Mouse (Mus musculus): Measurements from ENCODE around the gene Arf4.
"Not testable (repeated sequence)": the region's sequence is repeated elsewhere in the genome, so short reads cannot be mapped to it uniquely, and the experiment has no call there.

Arf4 gene

DNA sequence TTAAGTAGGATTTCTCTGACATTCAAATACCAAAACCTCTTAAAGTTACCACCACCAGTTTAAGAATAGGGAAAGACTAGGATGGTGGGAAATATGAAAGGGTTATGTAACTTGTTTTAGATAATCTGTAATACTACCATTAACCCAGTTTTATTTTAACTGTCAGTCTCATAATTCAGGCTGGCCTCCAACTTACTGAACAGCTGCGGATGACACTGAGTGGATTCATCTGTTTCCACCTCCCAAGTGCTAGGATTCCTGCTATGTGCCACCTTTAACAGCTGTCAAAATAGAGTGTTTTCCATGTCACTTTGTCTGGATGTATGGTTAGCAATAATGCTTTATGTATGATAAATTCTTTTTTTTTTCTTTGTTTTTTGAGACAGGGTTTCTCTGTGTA is 22.4 kb downstream of the Arf4 start:
- in situ Hi-C loops (cut with MboI; ENCODE audit: low sequenced_read_pairs), result no loop called here

DNA sequence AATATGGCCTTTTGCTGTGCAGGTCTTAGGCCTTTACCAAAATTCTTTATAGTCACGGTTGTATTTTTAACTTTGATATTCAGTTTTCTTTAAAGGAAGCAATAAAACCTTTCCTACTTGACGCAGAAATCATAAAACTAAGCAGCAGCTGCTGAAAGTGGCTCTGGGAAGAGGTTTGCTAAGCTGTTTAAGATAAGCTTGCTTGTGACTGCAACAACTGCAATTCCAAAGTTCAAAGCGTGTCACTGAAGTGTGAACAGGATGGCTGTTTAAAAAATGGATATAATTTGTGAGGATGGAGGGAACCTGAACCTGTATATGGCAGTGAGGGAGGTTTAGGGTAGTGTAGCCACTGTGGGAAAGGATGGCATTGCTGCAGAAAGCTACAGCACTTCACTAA is 24.1 kb downstream of the Arf4 start:
- in situ Hi-C loops (cut with MboI; ENCODE audit: low sequenced_read_pairs), result no loop called here

DNA sequence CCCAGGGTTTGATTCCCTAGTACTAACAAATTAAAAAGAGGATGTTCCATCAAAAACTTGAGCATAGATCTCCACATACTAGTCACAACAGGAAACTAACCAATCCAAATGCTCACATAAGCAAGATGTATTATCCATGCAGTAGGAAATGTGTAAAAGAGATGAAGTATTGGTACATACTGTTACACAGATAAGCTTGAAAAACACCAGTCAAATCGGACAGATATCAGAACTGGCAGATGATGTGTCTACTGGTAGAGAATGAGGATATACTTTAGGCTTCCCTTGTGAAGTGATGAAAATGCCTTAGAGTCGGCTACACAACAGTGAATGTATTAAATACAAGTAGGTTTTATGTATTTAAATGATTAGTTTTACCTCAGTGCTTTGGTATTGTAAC is 24.6 kb downstream of the Arf4 start:
- in situ Hi-C loops (cut with MboI; ENCODE audit: low sequenced_read_pairs), result no loop called here

DNA sequence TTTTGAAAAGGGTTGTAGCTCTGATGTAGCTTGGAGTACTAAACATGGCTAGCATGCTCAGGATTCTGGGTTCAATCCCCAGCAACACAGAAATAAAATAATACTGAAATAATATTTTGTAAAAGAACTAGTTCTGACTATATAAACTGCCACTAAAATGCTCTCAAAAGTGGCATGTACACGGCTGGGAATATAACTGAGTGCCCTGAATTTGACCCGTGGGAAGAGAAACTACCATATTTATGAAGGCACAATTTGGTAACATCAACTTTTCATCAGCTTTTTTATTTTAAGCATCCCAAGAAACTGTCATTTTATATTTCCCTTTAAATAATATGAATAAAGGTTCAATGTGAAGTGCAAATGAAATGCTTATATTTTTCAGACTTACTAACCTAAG is 26.0 kb downstream of the Arf4 start:
- in situ Hi-C loops (cut with MboI; ENCODE audit: low sequenced_read_pairs), result no loop called here

DNA sequence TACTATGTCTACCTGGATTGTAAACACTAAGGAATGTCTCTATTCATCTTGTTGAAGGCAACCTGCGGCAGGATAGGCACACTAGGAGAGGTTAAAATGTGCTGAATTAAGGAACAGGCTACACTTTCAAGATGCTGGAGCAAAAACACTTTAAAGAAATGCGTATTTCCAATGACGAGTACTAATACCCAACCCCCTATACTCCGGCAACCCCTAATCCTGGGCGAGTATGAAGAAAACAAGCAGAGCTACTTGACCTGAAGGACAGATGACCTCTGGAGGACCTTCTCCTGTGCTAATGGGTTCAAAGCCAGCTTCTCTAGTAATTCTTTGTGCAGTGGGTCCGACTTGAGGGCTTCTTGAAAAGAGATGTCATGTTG is 30.1 kb downstream of the Arf4 start:
- in situ Hi-C loops (cut with MboI; ENCODE audit: low sequenced_read_pairs), result no loop called here

DNA sequence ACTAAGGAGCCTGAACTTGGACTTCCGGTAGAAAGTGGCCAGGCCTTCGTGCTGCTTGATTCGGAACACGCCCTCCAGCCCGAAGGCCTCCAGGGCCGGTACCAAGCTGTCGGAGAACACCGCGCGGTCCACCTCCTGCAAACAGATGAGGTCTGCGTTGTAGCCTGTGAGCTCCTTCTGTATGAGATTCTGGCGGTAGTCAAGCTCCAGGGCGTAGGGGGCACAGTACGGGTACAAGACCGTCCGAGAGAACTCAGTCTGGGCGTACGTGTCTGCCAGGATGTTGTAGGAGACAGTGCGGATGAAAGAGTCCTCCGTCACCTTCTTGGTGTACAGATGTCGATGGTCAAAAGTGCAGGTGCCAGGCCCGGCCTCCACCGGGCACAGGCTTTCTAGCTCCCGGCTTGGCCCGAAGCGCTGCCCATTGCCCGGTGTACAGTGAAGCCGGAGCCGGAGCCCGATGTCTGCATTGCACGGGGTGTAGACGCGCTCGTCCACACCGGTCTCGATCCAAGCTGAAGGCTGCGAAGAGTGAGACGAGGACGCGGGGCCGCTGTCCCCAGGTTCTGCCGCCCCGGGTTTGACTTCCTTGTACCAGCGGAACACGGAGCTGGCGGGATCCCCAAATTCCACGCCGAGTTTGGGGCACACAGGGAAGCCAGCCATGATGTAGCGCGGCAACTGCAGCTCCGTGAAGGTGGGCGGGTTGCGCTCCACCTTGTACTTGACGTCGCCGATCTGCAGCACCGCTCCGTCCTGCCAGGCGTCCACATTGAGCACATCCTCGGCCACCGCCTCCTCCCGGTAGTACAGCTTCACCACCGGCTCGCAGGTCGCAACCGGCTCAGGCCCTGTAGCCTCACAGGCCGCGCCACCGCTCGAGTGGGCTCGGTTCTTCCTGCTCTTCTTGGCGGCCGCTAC is 30.8 kb downstream of the Arf4 start:
- in situ Hi-C loops (cut with MboI; ENCODE audit: low sequenced_read_pairs), result no loop called here

DNA sequence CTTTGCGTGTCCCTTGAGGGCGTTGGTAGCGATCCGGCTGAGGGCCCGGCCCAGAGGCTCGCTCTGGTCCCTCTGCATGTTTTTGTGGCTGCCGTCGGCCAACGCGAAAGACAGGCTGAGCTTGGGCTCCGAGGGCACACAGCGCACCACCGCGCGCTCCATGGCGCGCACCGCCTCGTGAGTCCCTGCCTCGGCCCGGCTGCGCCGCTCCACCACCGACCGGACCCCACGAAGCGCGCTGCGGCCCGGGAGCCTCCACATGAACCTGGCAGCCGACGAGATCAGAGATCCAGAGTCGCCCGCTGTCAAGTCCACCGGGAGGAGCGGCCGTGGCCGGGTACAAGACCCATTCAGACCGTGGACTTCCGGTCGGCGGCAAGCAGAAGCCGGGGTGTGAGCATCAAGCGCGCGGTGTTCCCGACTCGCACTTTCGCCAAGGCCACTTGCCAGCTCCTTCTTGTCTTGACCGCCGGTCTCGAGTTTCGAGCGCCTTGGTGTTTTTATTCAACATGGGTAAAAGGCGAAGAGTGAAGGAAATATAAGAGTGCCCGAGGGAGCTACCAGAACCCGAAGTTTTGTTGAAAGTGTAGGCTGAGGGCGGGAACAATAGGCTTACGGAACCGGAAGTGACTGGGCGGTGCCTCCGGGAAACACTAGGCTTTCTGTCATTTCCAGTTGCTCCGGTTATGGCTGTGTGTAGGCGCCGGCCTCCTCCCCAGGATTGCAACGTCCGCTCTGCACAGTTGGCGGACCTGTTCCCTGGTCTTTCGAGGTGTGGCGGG is 31.6 kb downstream of the Arf4 start, which contains the start of gene Pde12:
Pde12 (minus strand) TSS at position 592 of the 782 bp plus-strand sequence.
- in situ Hi-C loops (cut with MboI; ENCODE audit: low sequenced_read_pairs), result no loop called here

DNA sequence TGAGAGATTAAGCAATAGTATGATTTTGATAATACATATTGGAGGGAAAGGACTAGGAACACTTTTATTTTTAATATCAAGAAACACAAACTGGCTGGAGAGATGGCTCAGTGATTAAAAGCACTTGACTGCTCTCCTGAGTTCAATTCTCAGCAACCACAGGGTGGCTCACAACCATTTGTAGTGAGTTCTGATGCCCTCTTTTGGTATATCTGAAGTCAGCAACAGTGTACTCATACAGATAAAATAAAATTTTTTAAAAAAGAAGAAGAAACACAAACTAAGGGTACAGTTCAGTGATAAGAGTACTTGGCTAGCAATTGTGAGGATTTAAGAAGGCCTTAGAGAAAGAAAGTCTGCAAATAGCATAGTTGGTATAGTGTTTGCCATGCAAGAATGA is 33.1 kb downstream of the Arf4 start:
- in situ Hi-C loops (cut with MboI; ENCODE audit: low sequenced_read_pairs), result no loop called here

DNA sequence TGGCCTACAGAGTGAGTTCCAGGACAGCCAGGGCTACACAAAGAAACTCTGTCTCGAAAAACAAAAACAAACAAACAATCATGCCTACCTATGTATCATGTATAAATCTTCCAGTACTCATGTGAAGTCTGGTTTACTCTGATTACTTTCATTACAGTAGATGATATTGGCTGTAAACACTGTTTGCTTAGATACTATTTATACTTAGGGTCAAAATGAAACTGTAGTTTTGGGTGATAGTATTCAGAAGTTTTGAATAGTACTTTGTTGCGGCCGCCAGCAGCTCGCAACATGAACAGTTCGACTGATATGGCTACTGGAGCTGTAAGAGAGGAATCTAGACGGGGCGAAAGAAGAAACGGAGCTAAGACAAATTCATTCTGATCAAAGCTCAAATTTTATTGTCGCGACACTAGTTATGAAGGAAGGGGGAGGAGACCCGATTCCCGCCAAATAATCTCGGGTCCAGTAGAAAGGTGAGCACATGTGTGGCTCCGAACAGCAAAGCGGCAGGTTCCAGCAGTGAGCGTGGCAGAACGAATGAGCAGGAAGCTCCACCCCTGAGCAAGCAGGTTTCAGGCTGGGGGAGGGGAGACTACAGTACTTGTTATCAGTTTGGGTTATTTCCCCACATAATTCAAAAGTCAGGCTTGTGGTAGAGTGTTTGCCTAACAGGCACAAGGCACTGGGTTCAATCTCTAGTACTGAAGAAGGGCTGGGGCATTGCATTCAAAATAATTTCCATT is 34.2 kb downstream of the Arf4 start:
- in situ Hi-C loops (cut with MboI; ENCODE audit: low sequenced_read_pairs), result not testable (repeated sequence)

DNA sequence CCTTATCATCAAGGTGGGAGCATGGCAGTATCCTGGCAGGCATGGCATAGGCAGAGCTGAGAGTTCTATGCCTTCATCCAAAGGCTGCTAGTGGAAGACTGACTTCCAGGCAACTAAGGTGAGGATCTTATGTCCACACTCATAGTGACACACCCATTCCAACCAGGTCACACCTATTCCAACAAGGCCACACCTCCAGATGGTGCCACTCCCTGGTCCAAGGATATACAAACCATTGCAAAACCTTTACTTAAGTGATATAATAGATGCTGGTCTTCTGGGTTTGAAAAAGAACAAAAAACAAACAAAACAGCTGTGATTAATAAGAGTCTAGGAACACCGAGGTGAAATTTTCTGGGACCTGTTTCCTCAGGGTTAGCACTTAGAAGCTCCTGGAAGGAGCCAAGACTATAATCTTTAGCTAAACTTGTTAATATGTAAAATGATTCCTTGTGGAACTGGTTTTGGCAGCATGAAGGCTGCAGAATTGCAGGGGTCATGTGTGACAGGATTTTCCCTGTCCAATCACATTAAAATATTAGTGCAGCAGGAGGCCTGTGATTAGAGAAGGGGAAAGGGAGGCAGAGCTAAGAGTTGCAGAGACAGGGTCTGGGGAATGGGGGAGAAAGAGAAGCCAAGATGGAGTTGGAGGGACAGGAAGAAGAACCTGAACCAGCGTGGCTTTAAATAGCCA is 36.7 kb downstream of the Arf4 start:
- in situ Hi-C loops (cut with MboI; ENCODE audit: low sequenced_read_pairs), result not testable (repeated sequence)

DNA sequence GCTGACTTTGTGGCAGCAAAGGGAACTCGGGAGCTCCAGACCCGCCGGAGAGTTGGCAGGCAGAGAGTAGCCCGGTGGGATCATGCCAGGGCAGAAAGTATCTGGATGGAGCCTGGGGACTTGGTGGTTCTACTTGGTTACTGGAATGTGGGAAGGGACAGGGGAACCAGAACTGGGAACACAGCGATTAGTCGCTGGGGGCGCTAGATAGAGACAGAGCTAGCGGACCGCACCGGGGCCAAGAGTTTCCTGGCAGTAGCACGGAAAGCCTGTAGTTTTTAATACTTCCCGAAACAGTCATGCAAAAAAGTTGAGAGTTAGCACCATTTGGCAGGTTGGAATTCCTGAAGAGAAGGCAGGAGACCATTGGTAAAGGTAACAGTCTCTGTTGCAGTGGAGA is 37.5 kb downstream of the Arf4 start:
- in situ Hi-C loops (cut with MboI; ENCODE audit: low sequenced_read_pairs), result no loop called here

DNA sequence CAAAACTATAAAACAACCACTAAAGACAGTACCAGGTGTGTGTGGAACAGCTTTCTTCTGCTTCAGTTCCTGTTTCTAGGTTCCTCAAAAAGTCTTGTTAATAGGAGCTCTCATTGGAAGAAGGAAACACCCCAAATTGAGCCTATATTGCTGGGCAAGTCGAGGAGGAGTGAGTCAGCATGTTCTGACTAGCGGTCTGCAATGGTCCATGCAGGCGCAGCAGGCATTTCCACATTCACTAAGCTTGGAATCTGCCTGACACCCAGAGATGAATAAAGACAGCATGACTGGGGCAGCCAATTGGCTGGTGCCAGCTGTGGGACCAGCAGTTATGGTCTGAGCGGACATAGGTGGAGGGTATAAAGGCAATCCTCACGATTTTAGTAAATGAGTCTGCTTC is 37.9 kb downstream of the Arf4 start:
- in situ Hi-C loops (cut with MboI; ENCODE audit: low sequenced_read_pairs), result no loop called here

DNA sequence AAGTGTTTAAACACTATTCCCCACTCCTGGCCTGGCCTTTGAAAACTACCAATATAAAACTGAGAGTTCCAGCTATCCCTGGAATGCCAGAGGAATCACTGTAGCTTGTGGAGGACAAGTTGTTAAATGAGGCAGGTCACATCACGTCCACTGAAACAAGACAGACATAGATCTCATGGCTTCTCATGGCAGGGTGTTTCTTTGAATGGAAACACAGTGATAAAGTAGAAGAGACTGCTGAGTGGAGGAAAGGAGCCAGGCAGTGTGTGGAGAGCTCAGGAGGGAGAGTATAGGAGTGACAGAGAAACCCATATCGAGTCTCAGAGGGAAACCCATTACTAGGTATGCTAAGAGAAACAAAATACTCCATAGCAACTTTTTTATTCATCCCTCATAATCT is 52.9 kb downstream of the Arf4 start:
- in situ Hi-C loops (cut with MboI; ENCODE audit: low sequenced_read_pairs), result no loop called here

DNA sequence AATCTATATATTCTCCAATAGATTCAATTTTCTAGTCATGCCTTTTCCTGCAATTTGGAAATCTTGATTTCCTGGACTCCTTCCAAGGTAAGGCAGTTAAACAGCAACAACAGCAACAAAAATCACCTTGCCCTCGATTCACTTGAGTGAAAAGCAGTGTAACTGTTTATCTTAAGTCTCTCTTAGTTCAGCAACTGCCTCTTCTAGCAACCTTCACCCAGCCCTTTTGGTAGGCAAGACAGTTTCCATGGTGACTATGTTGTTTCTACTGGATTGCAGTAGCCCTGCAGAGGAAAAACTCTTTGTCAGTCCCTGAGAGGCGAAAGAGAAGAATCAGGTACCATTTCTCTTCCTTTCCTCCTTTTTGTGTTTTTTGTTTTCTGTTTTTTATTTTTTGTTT is 53.5 kb downstream of the Arf4 start:
- in situ Hi-C loops (cut with MboI; ENCODE audit: low sequenced_read_pairs), result no loop called here

DNA sequence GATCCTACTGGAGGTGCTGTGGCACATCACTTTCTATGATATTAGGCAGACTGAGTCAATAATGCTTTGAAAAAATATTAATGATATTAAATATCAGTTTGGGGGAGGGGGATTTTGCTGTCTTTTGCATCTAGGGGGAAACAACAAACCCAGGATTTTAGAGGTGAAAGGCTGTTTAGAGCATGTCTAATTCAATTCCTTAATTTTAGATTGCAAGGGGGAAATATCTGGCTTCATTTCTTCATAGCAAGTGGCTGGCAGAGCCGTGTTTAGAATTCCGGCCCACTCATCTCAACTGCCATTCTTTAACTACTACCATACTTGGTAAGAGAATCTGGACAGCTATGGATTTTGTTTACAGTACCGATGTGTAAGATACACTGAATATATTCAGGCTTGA is 55.1 kb downstream of the Arf4 start, which contains the start of gene Dnah12:
Dnah12 (plus strand) TSS at position 301 of the 400 bp plus-strand sequence.
- in situ Hi-C loops (cut with MboI; ENCODE audit: low sequenced_read_pairs), result no loop called here

DNA sequence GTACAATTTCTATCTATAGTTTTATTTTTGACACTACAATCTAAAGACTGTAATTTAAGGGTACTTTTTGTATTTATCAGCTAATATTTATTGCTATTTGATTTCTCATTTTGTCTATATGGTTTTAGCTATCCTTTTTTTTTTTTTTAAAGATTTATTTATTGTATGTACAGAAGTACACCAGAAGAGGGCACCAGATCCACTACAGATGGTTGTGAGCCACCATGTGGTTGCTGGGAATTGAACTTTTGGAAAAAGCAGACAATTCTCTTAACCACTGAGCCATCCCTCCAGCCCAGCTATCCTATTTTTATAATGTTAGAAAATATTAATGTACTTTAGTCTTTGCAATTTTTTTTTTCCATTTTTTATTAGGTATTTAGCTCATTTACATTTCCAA is 60.0 kb downstream of the Arf4 start:
- in situ Hi-C loops (cut with MboI; ENCODE audit: low sequenced_read_pairs), result no loop called here

DNA sequence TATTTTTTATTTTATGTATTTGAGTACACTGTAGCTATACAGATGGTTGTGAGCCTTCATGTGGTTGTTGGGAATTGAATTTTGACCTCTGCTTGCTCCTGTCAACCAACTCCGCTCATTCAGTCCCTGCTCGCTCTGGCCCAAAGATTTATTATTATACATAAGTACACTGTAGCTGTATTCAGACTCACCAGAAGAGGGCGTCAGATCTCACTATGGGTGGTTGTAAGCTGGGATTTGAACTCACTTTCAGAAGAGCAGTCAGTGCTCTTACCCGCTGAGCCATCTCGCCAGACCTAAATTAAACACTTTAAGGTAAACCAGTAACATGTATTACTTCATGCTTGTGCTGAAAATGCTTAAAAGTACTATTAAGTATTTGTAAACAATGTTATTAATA is 67.4 kb downstream of the Arf4 start:
- in situ Hi-C loops (cut with MboI; ENCODE audit: low sequenced_read_pairs), result not testable (repeated sequence)
